Mouse (Mus musculus): ENCODE measurements at regions not wholly inside any gene's neighbourhood (a gene's known extent, or its start where the extent isn't known, plus 50 kb on each side); places are given as distances from the start of the nearest gene placed in this dataset.

GRCm38 (mm10) chr13:83716711-83717171 lies 212.9 kb downstream of the Mef2c start:
- Histone ChIP-seq H3K79me2 (ENCODE audit: inconsistent target) (no peaks in the 10 kb centered on the region), H3K36me3 (ENCODE audit: inconsistent target) (no peaks in the 10 kb centered on the region), H3K4me3 (ENCODE audit: inconsistent target) (no peak overlapping the region), H3K27ac (no peak overlapping the region)
- WGBS (ENCODE audit: missing documents) = 10% methylated on average over 8 of the region's 8 CpGs

- WGBS (ENCODE audit: missing documents) = 9% methylated on average over 4 of the region's 4 CpGs
- no peak overlapping the region for H3K27ac ChIP-seq
- no peaks in the 10 kb centered on the region for H3K36me3 ChIP-seq (ENCODE audit: inconsistent target)
- no peaks in the 10 kb centered on the region for H3K79me2 ChIP-seq (ENCODE audit: inconsistent target)
- no peak overlapping the region for H3K4me3 ChIP-seq (ENCODE audit: inconsistent target)
Observed at GRCm38 (mm10) chr13:83717686-83718210, 213.9 kb downstream of the Mef2c start.

GRCm38 (mm10) chr13:83718431-83719410 lies 214.9 kb downstream of the Mef2c start:
- Histone ChIP-seq H3K36me3 (ENCODE audit: inconsistent target) (no peaks in the 10 kb centered on the region), H3K4me3 (ENCODE audit: inconsistent target) (no peak overlapping the region), H3K79me2 (ENCODE audit: inconsistent target) (no peaks in the 10 kb centered on the region), H3K27ac (no peak overlapping the region)
- 12% methylated on average over 10 of the region's 10 CpGs for WGBS (ENCODE audit: missing documents)

- no peaks in the 10 kb centered on the region for H3K79me2 ChIP-seq (ENCODE audit: inconsistent target)
- H3K4me3 ChIP-seq (ENCODE audit: inconsistent target) = no peak overlapping the region
- WGBS (ENCODE audit: missing documents) = 11% methylated on average over 24 of the region's 24 CpGs
- no peaks in the 10 kb centered on the region for H3K36me3 ChIP-seq (ENCODE audit: inconsistent target)
- no peak overlapping the region for H3K27ac ChIP-seq
Observed at GRCm38 (mm10) chr13:83719635-83720291, 215.9 kb downstream of the Mef2c start.

GRCm38 (mm10) chr13:83720352-83720751 lies 216.5 kb downstream of the Mef2c start:
- Histone ChIP-seq H3K36me3 (ENCODE audit: inconsistent target) (no peaks in the 10 kb centered on the region), H3K4me3 (ENCODE audit: inconsistent target) (no peak overlapping the region), H3K79me2 (ENCODE audit: inconsistent target) (no peaks in the 10 kb centered on the region), H3K27ac (no peak overlapping the region)
- WGBS (ENCODE audit: missing documents) = 3% methylated on average over 6 of the region's 12 CpGs

GRCm38 (mm10) chr13:83720883-83721371 lies 217.1 kb downstream of the Mef2c start:
- WGBS (ENCODE audit: missing documents) = 3% methylated on average over 29 of the region's 30 CpGs
- no peaks in the 10 kb centered on the region for H3K79me2 ChIP-seq (ENCODE audit: inconsistent target)
- H3K36me3 ChIP-seq (ENCODE audit: inconsistent target) = no peaks in the 10 kb centered on the region
- no peak overlapping the region for H3K27ac ChIP-seq
- no peak overlapping the region for H3K4me3 ChIP-seq (ENCODE audit: inconsistent target)

GRCm38 (mm10) chr13:83721563-83721962 lies 217.7 kb downstream of the Mef2c start:
- H3K79me2 ChIP-seq (ENCODE audit: inconsistent target) = no peaks in the 10 kb centered on the region
- H3K36me3 ChIP-seq (ENCODE audit: inconsistent target) = no peaks in the 10 kb centered on the region
- H3K4me3 ChIP-seq (ENCODE audit: inconsistent target) = no peak overlapping the region
- H3K27ac ChIP-seq = no peak overlapping the region
- WGBS (ENCODE audit: missing documents) = 7% methylated on average over 14 of the region's 14 CpGs

GRCm38 (mm10) chr13:83722241-83722640 lies 218.4 kb downstream of the Mef2c start:
- no peaks in the 10 kb centered on the region for H3K79me2 ChIP-seq (ENCODE audit: inconsistent target)
- H3K4me3 ChIP-seq (ENCODE audit: inconsistent target) = no peak overlapping the region
- H3K36me3 ChIP-seq (ENCODE audit: inconsistent target) = no peaks in the 10 kb centered on the region
- WGBS (ENCODE audit: missing documents) = 9% methylated on average over 7 of the region's 7 CpGs
- H3K27ac ChIP-seq = no peak overlapping the region

GRCm38 (mm10) chr13:83722791-83723190 lies 219.0 kb downstream of the Mef2c start:
- no peak overlapping the region for H3K4me3 ChIP-seq (ENCODE audit: inconsistent target)
- 13% methylated on average over 3 of the region's 3 CpGs for WGBS (ENCODE audit: missing documents)
- no peaks in the 10 kb centered on the region for H3K36me3 ChIP-seq (ENCODE audit: inconsistent target)
- no peaks in the 10 kb centered on the region for H3K79me2 ChIP-seq (ENCODE audit: inconsistent target)
- no peak overlapping the region for H3K27ac ChIP-seq

GRCm38 (mm10) chr13:83723396-83723795 lies 219.6 kb downstream of the Mef2c start:
- Histone ChIP-seq H3K36me3 (ENCODE audit: inconsistent target) (no peaks in the 10 kb centered on the region), H3K79me2 (ENCODE audit: inconsistent target) (no peaks in the 10 kb centered on the region), H3K27ac (no peak overlapping the region), H3K4me3 (ENCODE audit: inconsistent target) (no peak overlapping the region)
- WGBS (ENCODE audit: missing documents) = 14% methylated on average over 2 of the region's 2 CpGs

GRCm38 (mm10) chr13:83724196-83724595 lies 220.4 kb downstream of the Mef2c start:
- H3K79me2 ChIP-seq (ENCODE audit: inconsistent target) = no peaks in the 10 kb centered on the region
- H3K4me3 ChIP-seq (ENCODE audit: inconsistent target) = no peak overlapping the region
- no peaks in the 10 kb centered on the region for H3K36me3 ChIP-seq (ENCODE audit: inconsistent target)
- WGBS (ENCODE audit: missing documents) = 32% methylated on average over 3 of the region's 3 CpGs
- H3K27ac ChIP-seq = no peak overlapping the region

- 6% methylated on average over 11 of the region's 11 CpGs for WGBS (ENCODE audit: missing documents)
- H3K79me2 ChIP-seq (ENCODE audit: inconsistent target) = no peaks in the 10 kb centered on the region
- H3K27ac ChIP-seq = no peak overlapping the region
- no peaks in the 10 kb centered on the region for H3K36me3 ChIP-seq (ENCODE audit: inconsistent target)
- H3K4me3 ChIP-seq (ENCODE audit: inconsistent target) = no peak overlapping the region
Observed at GRCm38 (mm10) chr13:83724995-83725394, 221.2 kb downstream of the Mef2c start.

- 20% methylated on average over 12 of the region's 13 CpGs for WGBS (ENCODE audit: missing documents)
- Histone ChIP-seq H3K79me2 (ENCODE audit: inconsistent target) (no peaks in the 10 kb centered on the region), H3K4me3 (ENCODE audit: inconsistent target) (no peak overlapping the region), H3K27ac (no peak overlapping the region), H3K36me3 (ENCODE audit: inconsistent target) (no peaks in the 10 kb centered on the region)
Observed at GRCm38 (mm10) chr13:83725831-83726230, 222.0 kb downstream of the Mef2c start.

GRCm38 (mm10) chr13:83726346-83726975 lies 222.6 kb downstream of the Mef2c start:
- H3K27ac ChIP-seq = no peak overlapping the region
- 14% methylated on average over 13 of the region's 13 CpGs for WGBS (ENCODE audit: missing documents)
- H3K36me3 ChIP-seq (ENCODE audit: inconsistent target) = no peaks in the 10 kb centered on the region
- H3K4me3 ChIP-seq (ENCODE audit: inconsistent target) = no peak overlapping the region
- no peaks in the 10 kb centered on the region for H3K79me2 ChIP-seq (ENCODE audit: inconsistent target)

Data from macrophage (primary cell).